Mouse (Mus musculus) embryo, embryonic 9.5 days (tissue): ENCODE data around the gene Rec114.
A peak's percentile ranks its signal among the peaks of the same experiment; 100 is the strongest.

Source experiments
- DNase-seq: peaks from one replicate; pipeline ENCODE4 v3.0.0-alpha.2; 2017; ENCODE audit errors: extremely low spot score

Gene Rec114

DNA sequence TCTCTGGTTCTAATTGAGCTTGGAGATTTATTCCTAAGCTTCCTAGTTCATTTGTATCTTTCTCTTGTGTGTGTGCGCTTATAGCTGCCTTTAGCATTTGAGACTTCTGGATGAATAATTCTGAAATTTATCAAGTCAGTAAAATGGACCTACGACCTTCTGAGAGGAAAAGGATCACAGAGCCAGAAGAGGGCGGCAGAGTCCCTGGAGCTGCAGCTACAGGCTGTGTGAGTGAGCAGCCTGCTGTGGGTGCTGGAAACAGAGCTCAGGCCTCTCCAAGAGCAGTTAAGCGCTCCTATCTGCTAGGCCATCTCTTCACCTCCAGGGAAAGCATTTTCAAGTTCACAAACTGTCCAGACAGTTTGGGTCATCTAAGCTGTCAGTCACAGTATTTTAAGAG lies 81.8 kb downstream of the Rec114 start:
- no peak for DNase-seq

DNA sequence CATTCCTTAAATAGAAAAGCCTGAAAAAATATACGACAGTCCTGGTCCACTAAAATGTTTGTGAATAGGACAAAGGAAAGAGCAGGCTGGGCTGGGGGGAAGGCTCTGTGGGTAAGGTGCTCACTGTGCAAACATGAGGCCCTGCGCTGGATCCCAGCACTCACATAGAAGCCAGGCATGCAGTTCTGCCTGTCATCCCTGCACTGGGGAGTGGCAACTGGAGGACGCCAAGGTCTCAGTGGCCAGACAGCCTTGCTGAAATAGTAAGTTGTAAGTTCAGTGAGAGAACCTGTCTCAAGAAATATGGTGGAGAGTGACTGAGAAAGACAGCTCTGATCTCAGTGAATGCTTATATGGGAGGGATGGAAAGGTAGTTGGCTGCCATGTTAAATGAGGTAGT lies 83.1 kb downstream of the Rec114 start:
- DNase-seq = no peak

DNA sequence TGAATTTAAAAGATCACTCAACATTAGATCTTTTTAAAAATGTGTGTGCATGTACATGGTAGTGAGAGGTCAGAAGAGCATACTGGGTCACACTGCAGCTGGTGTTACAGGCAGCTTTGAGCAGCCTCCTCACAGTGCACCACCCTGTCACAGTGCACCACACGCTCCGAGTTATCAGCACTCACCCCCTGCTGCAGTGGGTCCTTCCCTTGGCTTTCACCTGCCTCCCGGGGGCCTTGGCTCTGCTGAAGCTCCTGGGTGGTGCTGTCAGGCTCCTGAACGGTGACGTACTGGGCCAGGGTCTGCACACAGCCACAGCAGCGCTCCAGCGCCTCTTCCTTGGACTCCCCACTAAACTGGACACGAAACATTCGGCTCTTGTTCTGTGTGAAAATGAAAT lies 83.8 kb downstream of the Rec114 start:
- DNase-seq = no peak

DNA sequence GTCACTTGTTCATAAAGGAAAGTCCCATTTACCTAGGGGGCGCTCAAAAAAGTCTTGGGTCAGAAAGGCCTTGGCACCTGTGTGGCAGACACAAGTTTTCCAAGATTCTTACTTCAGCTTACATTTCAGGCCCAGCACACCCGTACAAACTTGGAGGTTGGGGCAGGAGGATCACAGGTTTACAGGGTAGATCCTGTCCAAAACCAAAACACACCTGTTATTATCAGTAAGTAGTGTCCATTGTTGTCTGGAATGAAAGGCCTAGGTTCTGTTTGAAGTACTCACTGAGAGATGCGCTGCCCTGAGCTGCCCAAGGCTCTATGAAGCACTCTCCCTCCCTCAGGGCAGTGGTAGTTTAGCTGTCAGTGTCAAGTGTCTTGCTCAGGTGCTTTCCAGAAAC lies 84.4 kb downstream of the Rec114 start:
- no peak for DNase-seq

DNA sequence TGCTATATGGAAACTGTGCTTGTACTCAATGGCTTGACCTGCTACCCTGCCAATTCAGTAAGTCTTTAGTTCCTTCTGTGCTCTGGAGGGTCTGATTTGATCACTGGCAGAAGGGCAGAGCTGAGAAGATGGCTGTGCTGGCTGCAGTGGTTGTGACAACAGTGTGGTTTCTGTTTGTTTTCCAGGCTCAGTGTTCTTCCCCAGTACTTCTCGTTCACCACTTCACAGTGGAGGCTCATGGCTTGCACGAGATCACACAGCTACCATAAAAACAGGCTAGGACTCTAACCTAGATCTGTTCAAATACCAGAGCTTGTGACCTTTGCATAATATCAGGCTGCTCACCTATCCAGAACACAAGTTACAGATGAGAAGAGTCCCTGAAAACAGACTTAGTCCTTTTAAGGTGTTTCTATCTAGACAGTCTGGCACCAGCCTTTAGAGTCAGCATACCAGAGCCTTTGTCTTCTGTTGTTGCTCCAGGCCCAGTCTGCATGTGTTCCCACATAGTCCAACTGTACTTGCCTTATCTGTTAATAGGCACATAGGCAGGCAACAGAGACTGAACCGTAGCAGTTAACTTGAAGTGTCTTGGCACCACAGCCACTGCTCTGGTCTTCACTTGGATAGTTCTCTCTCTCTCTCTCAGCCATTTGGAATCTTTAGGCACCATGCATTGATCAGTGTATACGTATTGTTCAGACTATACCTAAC lies 85.0 kb downstream of the Rec114 start:
- no peak for DNase-seq

DNA sequence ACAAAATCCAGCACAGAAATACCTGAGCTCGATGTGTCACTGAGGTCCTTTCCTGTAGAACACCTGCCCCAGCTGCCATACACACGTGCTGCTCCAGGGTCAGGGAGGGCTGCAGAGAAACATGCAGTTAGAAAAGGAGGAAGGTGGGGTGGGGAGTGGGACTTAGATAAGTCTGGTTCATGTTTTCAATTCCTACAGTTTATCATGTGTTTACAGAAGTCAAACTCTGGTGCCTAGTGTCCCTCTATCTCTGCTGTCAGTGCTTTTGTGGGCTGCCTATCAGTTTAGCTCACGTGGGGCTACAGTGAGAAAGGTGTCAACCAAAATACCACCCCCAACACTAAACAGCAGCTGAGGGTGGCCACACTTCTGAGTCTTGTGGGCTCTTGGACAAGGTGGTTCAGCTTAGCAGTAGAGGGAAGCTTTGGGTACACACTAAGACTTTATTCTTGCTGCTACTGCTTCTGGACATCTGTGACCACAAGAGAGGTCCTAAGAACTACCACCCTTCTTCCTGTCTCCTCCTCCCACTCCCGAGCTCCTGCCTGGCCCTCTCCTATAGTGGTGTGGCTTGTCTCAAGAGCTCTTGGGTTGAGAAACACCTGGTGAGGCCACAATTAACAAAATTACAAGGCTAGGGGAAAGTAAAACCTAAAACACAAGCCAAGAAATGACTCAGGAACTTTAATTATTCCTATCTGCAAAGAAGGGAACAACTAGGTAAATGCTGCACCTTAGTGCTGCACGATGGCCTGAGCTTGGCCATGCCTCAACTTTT lies 85.8 kb downstream of the Rec114 start:
- no peak for DNase-seq

DNA sequence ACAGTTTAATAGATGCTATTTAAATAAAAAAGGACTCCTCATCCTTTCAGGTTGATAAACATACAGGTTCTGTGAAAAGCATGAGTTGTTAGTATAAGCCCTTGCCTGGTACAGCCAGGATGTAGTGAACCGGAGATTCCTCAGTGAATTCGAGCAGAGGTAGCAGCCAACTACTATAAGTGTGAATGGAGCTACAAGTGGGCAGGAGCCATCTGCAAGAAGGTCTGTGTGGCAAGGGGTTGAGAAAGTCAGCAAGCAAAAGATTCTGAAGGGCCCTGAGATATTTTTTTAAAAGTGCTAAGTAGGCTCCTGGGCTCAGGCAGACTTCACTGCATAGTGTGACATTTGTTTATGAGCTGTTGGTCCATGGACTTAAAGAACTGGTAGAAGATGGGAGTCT lies 86.9 kb downstream of the Rec114 start:
- DNase-seq = no peak

DNA sequence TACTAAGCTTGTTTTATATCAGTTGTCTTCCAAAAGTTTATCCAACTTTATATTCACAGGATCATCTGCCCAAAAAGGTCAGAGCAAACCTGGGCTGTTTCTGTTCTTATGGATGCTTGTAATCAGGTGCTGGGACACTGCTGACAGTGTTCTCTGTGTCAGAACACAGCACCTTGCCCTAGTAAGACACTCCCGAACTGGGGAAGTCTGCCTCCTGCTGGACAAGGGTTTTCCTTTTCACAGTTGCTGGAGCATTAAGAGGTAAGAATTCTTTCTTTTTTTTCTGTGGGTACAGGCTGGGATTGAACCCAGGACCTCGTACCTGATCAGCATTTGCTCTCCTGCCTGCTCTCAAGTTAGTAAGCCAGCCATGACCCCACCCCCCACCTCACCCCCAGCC lies 87.4 kb downstream of the Rec114 start:
- no peak for DNase-seq

DNA sequence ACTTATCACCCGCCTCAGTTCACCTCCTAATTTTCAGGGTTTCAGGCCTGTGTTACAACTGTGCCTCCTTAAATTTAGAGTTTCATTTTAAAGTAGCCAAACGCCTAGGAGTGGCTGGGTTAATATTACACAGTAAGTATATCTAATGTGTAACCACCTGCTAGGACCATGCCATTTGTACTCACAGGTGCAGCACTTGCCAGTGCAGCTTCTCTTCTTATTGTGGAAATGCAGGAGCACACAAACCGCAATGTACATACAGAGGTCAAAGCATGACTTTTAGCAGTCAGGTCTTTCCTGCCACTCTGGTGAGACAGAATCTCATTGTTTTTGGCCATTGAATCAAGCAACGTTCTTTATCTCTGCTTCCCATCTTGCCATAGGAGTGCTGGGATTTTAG lies 89.3 kb downstream of the Rec114 start:
- no peak for DNase-seq

DNA sequence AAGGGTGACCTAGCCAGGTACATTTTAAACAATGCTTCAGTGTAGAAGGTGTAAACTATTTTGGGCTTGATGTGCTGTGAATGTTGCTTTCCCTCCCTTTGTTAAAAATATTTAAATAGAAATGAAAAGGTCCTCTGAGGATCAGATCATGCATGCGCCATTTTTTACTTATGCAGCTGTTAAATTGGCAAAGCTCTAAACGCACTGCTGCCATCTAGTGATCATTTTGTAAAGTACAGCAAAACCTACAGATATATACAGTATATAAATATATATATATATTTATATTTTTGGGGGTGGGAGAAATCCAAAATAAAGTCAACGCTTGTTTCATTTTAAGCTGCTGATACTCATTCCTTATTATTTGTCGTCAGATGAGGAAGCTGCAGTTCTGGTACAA lies 91.8 kb downstream of the Rec114 start:
- peak; percentile 32 for DNase-seq

DNA sequence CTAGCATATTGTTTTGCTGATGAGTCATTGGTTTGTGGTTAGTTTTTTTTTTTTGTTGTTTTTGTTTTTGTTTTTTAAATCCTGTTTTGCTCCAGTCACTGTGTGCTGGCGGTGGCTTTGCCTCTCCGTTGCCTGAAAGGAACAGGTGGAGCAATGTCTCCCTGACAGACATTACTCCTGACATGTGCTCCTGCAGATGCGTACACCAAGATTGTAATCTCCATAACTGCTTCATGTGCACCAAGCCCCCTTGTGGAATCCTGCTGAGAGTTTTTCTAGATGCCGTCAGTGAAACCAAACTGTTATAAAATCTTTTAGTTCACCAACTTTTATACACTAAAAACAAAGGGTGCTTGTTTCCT lies 94.5 kb downstream of the Rec114 start:
- no peak for DNase-seq

DNA sequence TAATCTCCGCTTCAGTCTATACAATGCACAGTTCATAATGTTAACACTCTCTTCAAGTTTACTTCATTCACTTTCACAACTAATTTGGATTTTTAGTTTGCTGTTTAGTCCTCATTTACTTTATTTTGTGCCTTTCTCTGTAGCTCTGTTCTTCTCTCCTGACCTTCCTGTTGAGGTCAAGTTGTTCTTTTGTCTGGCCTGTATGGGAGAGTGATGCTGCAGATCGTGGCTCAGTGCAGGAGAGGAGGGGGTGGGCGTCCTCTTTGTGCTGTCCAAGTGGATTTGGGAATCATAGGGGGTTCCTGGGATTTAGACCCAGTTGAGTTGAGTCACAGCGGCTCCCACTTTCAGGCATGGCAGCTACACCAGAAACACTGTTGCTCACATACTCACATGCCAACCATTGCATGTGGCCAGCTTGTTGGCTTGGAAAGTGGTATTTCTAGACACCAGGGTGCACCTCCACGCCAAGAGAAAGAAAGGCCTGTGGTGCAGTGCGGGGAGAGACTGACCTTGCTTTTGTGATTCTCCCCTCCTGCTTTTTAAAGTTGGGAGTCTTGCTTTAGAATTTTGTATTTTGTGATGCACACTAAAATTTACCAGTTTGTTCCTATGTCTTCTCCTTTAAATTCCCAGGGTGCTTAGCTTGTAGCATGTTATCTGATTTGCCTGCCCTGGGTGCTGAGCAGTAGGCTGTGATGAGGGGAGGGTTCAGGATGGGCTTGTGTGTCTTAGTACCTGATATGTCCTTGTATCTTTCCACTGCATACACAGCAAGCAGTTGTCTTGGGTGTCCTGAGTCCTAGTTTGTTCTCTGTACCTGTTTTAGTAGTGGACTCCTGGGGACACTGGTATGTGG lies 95.1 kb downstream of the Rec114 start:
- no peak for DNase-seq

DNA sequence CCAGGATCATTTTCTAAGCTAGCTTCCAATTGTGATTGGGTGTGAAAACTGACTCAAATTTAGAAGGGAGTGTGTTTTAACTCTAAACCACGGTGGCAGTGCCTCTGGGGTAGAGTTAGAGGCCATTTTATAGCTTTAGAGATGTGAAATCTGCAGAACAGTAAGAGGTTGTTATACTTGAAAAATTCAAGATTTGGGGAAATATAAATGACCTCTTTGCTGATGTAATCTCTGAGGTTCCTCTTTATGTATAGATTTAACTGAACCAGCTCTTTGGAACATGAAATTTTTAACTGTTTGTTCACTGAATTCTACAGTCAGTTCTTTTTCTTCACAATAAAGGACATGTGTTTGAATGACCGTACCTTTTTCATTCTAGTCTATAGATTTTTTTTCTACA lies 113.3 kb downstream of the Rec114 start:
- DNase-seq = no peak

DNA sequence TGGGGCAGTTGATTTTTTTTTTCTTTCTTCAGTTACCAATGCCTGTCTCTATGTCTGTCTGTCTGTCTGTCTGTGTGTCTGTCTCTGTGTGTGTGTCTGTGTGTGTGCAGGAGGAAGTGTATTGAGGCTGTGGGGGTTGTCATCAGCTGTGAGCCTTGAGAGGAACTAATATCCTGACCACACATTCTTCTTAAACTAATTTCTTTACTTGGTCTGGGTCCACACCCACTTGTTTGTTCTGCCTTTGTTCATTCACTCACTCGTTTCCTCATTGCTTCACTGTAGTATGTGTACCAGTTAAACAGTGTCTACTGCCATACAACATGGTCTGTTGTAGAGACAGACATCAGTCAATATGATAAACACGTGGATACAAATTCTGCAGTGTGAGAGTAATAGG lies 116.6 kb downstream of the Rec114 start:
- DNase-seq = no peak

DNA sequence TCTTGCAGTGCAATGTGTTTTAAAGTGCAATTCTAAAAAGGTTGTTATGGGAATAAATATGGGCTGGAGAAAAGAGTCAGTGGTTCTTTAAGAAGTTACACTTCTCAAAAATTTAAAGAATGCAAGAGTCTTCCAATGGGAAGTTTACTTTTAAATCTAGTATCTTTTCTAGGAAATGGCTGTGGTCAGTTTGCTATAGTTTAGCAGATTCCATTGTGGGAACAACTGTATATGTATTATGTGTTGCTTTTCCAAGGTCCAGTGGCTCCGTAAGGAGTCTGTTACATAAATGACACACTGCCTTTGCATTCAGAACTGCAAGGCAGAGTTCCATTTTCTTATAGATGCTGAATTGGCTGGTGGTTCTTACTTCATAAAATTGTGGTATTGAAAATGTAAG lies 120.8 kb downstream of the Rec114 start:
- no peak for DNase-seq

DNA sequence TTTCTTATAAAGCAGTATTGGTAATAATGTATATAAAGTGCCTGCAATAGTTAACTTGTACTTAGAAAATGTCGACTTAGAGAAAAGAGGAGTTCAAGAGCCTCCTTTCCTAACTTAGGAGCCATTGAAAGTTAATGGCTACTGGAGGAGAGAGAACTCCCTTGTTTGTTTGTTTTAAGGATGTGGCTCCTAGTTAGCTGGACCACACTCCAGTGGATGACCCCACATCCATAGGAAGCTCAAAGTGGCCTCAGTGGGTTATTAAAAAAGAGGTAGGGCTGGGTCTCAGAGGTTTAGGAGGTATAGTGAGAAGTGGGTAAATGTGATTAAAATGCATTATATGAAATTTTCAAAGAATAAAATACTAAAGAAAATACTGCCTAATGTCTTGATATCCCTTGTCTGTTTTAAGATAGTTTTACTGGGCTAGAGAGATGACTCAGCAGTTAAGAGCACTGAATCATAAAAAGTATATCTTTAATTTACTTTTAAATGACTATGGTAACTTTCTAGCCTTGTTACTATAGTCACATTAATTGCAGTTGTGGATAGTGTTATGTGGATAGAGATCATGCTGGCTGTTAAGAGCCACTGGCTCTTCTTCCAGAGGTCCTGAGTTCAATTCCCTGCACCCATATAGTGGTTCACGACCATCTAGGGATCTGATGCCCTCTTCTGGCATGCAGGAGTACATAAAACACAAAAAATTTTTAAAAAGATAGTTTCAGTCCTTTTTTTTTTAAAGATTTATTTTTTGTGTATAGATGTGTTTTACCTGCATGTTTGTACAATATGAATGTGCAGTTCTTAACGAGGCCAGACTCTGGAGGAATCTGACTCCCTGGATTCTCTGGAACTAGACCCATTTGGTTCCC lies 128.5 kb downstream of the Rec114 start:
- no peak for DNase-seq

DNA sequence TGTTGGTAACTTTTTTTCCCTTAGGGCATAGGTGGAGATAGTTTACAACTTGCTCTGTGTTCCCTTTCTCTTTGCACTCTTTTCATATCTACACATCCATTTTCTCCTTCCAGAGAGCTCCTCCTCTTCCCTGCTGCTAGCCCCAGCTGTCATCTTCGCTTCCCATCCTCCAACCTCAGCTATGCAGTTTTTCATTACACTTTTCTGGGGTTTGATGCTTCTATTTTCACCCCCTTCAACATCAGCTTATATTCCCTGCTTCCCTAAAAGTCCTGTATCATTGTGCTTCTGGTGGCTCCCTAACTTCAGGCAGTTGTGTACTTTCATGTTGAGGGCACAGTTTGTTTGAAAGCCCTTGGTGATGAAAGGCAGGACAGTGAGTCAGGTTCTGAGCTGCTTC lies 130.0 kb downstream of the Rec114 start:
- DNase-seq = no peak
